Mouse (Mus musculus) embryonic facial prominence, embryonic 10.5 days (tissue): Measurements from ENCODE around the gene Cxcr5. TPM values are rescaled to one million over a fixed set of nuclear protein-coding genes. Genes with fewer than 3 reads are reported as not detected.

Experiments used
- DNase-seq: peaks from one replicate; pipeline ENCODE4 v3.0.0-alpha.2; 2017; ENCODE audit warnings: low spot score
- H3K27ac ChIP-seq: fragments of 300-500 bp; sonication (generic); replicated peaks from 2 replicates; pipeline ENCODE4 v1.5.1; 2016; ENCODE audit warnings: mild to moderate bottlenecking
- H3K27me3 ChIP-seq: fragments of 300-500 bp; sonication (generic); replicated peaks from 2 replicates; pipeline ENCODE4 v1.6.1; 2016; ENCODE audit warnings: low read depth, mild to moderate bottlenecking; ENCODE audit not compliant: poor library complexity, severe bottlenecking
- H3K36me3 ChIP-seq: fragments of 300-500 bp; sonication (generic); replicated peaks from 2 replicates; pipeline ENCODE4 v1.6.1; 2016; ENCODE audit warnings: mild to moderate bottlenecking, moderate library complexity
- H3K4me1 ChIP-seq: fragments of 300-500 bp; sonication (generic); 2 replicates; pipeline ENCODE4 v1.6.1; 2016
- H3K4me3 ChIP-seq: fragments of 300-500 bp; sonication (generic); 2 replicates; pipeline ENCODE4 v1.5.1; 2016; ENCODE audit warnings: mild to moderate bottlenecking, moderate library complexity
- H3K9me3 ChIP-seq: fragments of 300-500 bp; sonication (generic); 2 replicates; pipeline ENCODE4 v1.6.1; 2016; ENCODE audit warnings: mild to moderate bottlenecking
- WGBS: fragments of 180-500 bp; shearing (Covaris S2); methylation state at CpG from one replicate; pipeline ENCODE4 v1.1.7; 2016; 5-methylcytosine and 5-hydroxymethylcytosine counted together
- polyA plus RNA-seq: library from polyadenylated mRNA; unstranded; fragments of >200 nt; fragmentation: Nextera tagmentation; extraction: Ambion mirVana; gene quantifications from 2 replicates; pipeline ENCODE4 v1.2.1, GENCODE M21; 2016

The Cxcr5 gene
- polyA plus RNA-seq, 1 experiment from 2014 or later: not detected

GRCm38 (mm10) chr9:44501206-44501879 lies 60.3 kb downstream of the Cxcr5 start:
- Histone ChIP-seq H3K4me3 (peak overlapping the region; percentile 56), H3K27ac (peak overlapping the region; percentile 93), H3K9me3 (no peaks in the 10 kb centered on the region), H3K4me1 (peaks cover 71% of the 10 kb centered on the region), H3K27me3 (peaks cover 7% of the 10 kb centered on the region; the same call in 1 of the 2 replicates), H3K36me3 (peaks cover 57% of the 10 kb centered on the region)
- DNase-seq: peak; percentile 77
- WGBS: 25% methylated on average over 10 of the region's 10 CpGs

GRCm38 (mm10) chr9:44500638-44501175 lies 61.0 kb downstream of the Cxcr5 start:
- peaks cover 7% of the 10 kb centered on the region; the same call in 1 of the 2 replicates for H3K27me3 ChIP-seq
- no peak for DNase-seq
- 34% methylated on average over 8 of the region's 8 CpGs for WGBS
- H3K27ac ChIP-seq: peak overlapping the region; percentile 93
- H3K4me1 ChIP-seq: peaks cover 71% of the 10 kb centered on the region
- peak overlapping the region; percentile 56 for H3K4me3 ChIP-seq
- H3K36me3 ChIP-seq: peaks cover 57% of the 10 kb centered on the region
- no peaks in the 10 kb centered on the region for H3K9me3 ChIP-seq

- peaks cover 7% of the 10 kb centered on the region; the same call in 1 of the 2 replicates for H3K27me3 ChIP-seq
- no peaks in the 10 kb centered on the region for H3K9me3 ChIP-seq
- peaks cover 72% of the 10 kb centered on the region for H3K4me1 ChIP-seq
- 27% methylated on average over 5 of the region's 5 CpGs for WGBS
- peak overlapping the region; percentile 56 for H3K4me3 ChIP-seq
- peaks cover 52% of the 10 kb centered on the region for H3K36me3 ChIP-seq
- DNase-seq: no peak
- peak overlapping the region; percentile 93 for H3K27ac ChIP-seq
Observed at GRCm38 (mm10) chr9:44500163-44500533, 61.5 kb downstream of the Cxcr5 start.

- Histone ChIP-seq H3K9me3 (no peaks in the 10 kb centered on the region), H3K4me1 (peaks cover 77% of the 10 kb centered on the region), H3K36me3 (peaks cover 46% of the 10 kb centered on the region), H3K27me3 (peaks cover 7% of the 10 kb centered on the region; the same call in 1 of the 2 replicates), H3K27ac (peak overlapping the region; percentile 93), H3K4me3 (peak overlapping the region; percentile 56)
- peak; percentile 77 for DNase-seq
- WGBS: 4% methylated on average over 20 of the region's 20 CpGs
Observed at GRCm38 (mm10) chr9:44499356-44500162, 62.1 kb downstream of the Cxcr5 start.

- peaks cover 42% of the 10 kb centered on the region for H3K36me3 ChIP-seq
- peaks cover 7% of the 10 kb centered on the region; the same call in 1 of the 2 replicates for H3K27me3 ChIP-seq
- under 1% methylated on average over 59 of the region's 59 CpGs for WGBS
- H3K27ac ChIP-seq: peak overlapping the region; percentile 93
- no peaks in the 10 kb centered on the region for H3K9me3 ChIP-seq
- H3K4me1 ChIP-seq: peaks cover 86% of the 10 kb centered on the region
- peak; percentile 94 for DNase-seq
- peak overlapping the region; percentile 56 for H3K4me3 ChIP-seq
Observed at GRCm38 (mm10) chr9:44498421-44499355, 63.0 kb downstream of the Cxcr5 start.

- Histone ChIP-seq H3K27ac (peak overlapping the region; percentile 93), H3K4me3 (peak overlapping the region; percentile 56), H3K36me3 (peaks cover 37% of the 10 kb centered on the region), H3K4me1 (peaks cover 95% of the 10 kb centered on the region), H3K9me3 (no peaks in the 10 kb centered on the region), H3K27me3 (peaks cover 7% of the 10 kb centered on the region; the same call in 1 of the 2 replicates)
- 2% methylated on average over 11 of the region's 11 CpGs for WGBS
- peak; percentile 78 for DNase-seq
Observed at GRCm38 (mm10) chr9:44497624-44498377, 63.9 kb downstream of the Cxcr5 start.

GRCm38 (mm10) chr9:44496803-44497461 lies 64.7 kb downstream of the Cxcr5 start:
- peaks cover 100% of the 10 kb centered on the region for H3K4me1 ChIP-seq
- H3K36me3 ChIP-seq: peaks cover 38% of the 10 kb centered on the region
- H3K27me3 ChIP-seq: peaks cover 7% of the 10 kb centered on the region; the same call in 1 of the 2 replicates
- WGBS: 46% methylated on average over 12 of the region's 12 CpGs
- H3K4me3 ChIP-seq: peak overlapping the region; percentile 56
- peak; percentile 9 for DNase-seq
- H3K27ac ChIP-seq: peak overlapping the region; percentile 93
- no peaks in the 10 kb centered on the region for H3K9me3 ChIP-seq

- WGBS: 86% methylated on average over 10 of the region's 10 CpGs
- Histone ChIP-seq H3K36me3 (peaks cover 36% of the 10 kb centered on the region), H3K4me1 (peaks cover 99% of the 10 kb centered on the region), H3K4me3 (no peak overlapping the region), H3K27me3 (no peaks in the 10 kb centered on the region), H3K9me3 (no peaks in the 10 kb centered on the region), H3K27ac (peak overlapping the region; percentile 74; the same call in 1 of the 2 replicates)
- DNase-seq: no peak
Observed at GRCm38 (mm10) chr9:44495810-44496344, 65.8 kb downstream of the Cxcr5 start.

GRCm38 (mm10) chr9:44494863-44495809 lies 66.5 kb downstream of the Cxcr5 start:
- WGBS: 24% methylated on average over 9 of the region's 9 CpGs
- no peak for DNase-seq
- Histone ChIP-seq H3K9me3 (no peaks in the 10 kb centered on the region), H3K4me1 (peaks cover 99% of the 10 kb centered on the region), H3K36me3 (peaks cover 32% of the 10 kb centered on the region), H3K27me3 (no peaks in the 10 kb centered on the region), H3K4me3 (peak overlapping the region; percentile 30), H3K27ac (peak overlapping the region; percentile 74)

- DNase-seq: no peak
- WGBS: 8% methylated on average over 11 of the region's 11 CpGs
- Histone ChIP-seq H3K27me3 (no peaks in the 10 kb centered on the region), H3K9me3 (no peaks in the 10 kb centered on the region), H3K36me3 (peaks cover 32% of the 10 kb centered on the region), H3K4me3 (peak overlapping the region; percentile 30), H3K4me1 (peaks cover 99% of the 10 kb centered on the region), H3K27ac (peak overlapping the region; percentile 74)
Observed at GRCm38 (mm10) chr9:44494261-44494862, 67.3 kb downstream of the Cxcr5 start.
